9 mouse cellular contexts compared by ENCODE assay signal in the genomic region with DNA sequence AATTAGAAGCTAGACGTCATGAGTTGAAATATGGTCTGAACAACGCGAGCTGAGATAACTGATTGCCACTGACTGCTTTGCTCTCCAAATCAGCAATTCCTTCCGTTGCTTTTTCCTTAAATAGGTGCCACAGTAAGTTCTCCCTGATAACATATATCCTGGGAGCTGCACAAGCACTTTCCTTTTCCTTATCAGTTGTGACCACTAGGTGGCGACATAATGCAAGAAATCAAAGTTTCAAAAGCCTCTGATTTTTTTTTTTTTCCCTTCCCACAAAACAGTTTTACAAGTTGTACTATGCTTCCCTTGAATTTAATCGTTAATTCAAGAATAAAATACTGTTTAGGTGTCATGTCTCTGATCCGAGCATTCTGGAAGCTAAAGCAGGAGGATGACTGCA. TPM values are rescaled to one million over a fixed set of nuclear protein-coding genes. Genes with fewer than 3 reads are reported as not detected.
DNase-seq lines count a peak whose midpoint lies in the region; ATAC-seq and TF ChIP-seq lines count a peak whose summit lies in the region.
"Had no signal": no experiment of that assay in that cellular context is flagged by ENCODE, and none has a peak within 500 bp of the region (broad histone marks: within the 10 kb centered on the region; RNA-seq: fewer than 3 reads in every experiment).

No protein-coding gene starts in this region.

- 6% methylated on average over 7 of the region's 7 CpGs for WGBS in hindbrain, embryonic 11.5 days
- WGBS in hindbrain, embryonic 12.5 days = 7% methylated on average over 7 of the region's 7 CpGs

- H3K4me1 ChIP-seq in hindbrain, embryonic 11.5 days (replicated peaks; ENCODE audit: control insufficient read depth, insufficient read depth, low read length) = no peaks in the 10 kb centered on the region
- no peaks in the 10 kb centered on the region for H3K4me1 ChIP-seq in hindbrain, embryonic 12.5 days
- no peaks in the 10 kb centered on the region for H3K4me1 ChIP-seq in CH12.LX (ENCODE audit: control insufficient read depth in 1 of 2, insufficient read depth in 2 of 2)
- H3K4me1 ChIP-seq: embryonic facial prominence, embryonic 13.5 days had no signal

- H3K27me3 ChIP-seq in hindbrain, embryonic 11.5 days (ENCODE audit: control insufficient read depth, insufficient read depth, low read length) = no peaks in the 10 kb centered on the region
- no peaks in the 10 kb centered on the region for H3K27me3 ChIP-seq in hindbrain, embryonic 12.5 days
- no peaks in the 10 kb centered on the region for H3K27me3 ChIP-seq in CH12.LX (replicated peaks)
- H3K27me3 ChIP-seq: embryonic facial prominence, embryonic 13.5 days had no signal

- DNase-seq in hindbrain, embryonic 11.5 days (ENCODE audit: low spot score) = peak; percentile 83
- DNase-seq in CH12.LX (ENCODE audit: extremely low read depth) = peak; percentile 25
- DNase-seq in brain, embryonic 14.5 days (ENCODE audit: low read depth) = peak; percentile 89
- peak; percentile 41 to 48 for DNase-seq in left cerebral cortex, adult 2 months (ENCODE audit: extremely low spot score in 1 of 2, low spot score in 2 of 2)
- DNase-seq in right cerebral cortex, postnatal 10 days (ENCODE audit: low spot score in 2 of 2) = peak; percentile 63 to 71

- peak; percentile 54 for TF ChIP-seq RAD21 in CH12.LX (IDR thresholded peaks at IDR 0.05; ENCODE audit: low read depth, low read length)

- intact Hi-C loops in left cerebral cortex, adult 2 months (cut with DNase I) = loop anchor here (2.0 to 5.0 kb wide), 2 partner anchors 373 to 387 kb away; no protein-coding TSS in a partner anchor

- no peak overlapping the region for H3K27ac ChIP-seq in hindbrain, embryonic 11.5 days (ENCODE audit: low read depth, low read length)
- no peak overlapping the region for H3K27ac ChIP-seq in hindbrain, embryonic 12.5 days
- no peak overlapping the region for H3K27ac ChIP-seq in CH12.LX (ENCODE audit: insufficient read depth, low read depth)
- no peak overlapping the region for H3K27ac ChIP-seq in left cerebral cortex, adult 2 months
- H3K27ac ChIP-seq: embryonic facial prominence, embryonic 13.5 days had no signal

- TF ChIP-seq EP300 in CH12.LX (IDR thresholded peaks at IDR 0.05; ENCODE audit: low read length) = no peak

- no peaks in the 10 kb centered on the region for H3K36me3 ChIP-seq in hindbrain, embryonic 11.5 days (ENCODE audit: control insufficient read depth, insufficient read depth, low read length)
- H3K36me3 ChIP-seq in hindbrain, embryonic 12.5 days = no peaks in the 10 kb centered on the region
- no peaks in the 10 kb centered on the region for H3K36me3 ChIP-seq in CH12.LX (replicated peaks in 1 of 2; ENCODE audit: control insufficient read depth in 1 of 2, insufficient read depth in 1 of 2, low read length in 1 of 2)
- H3K36me3 ChIP-seq: embryonic facial prominence, embryonic 13.5 days had no signal

- dilution Hi-C loops in CH12.LX (cut with MboI; ENCODE audit: extremely low pct_ligation_motif_present, extremely low pct_unique_long_range_greater_than_20kb, low sequenced_read_pairs) = no loop called here

- no peaks in the 10 kb centered on the region for H3K79me2 ChIP-seq in CH12.LX (replicated peaks; ENCODE audit: control insufficient read depth, extremely low read depth, insufficient read depth, poor library complexity, severe bottlenecking)

- H3K9me3 ChIP-seq in hindbrain, embryonic 11.5 days (ENCODE audit: control insufficient read depth, low read length) = no peaks in the 10 kb centered on the region
- H3K9me3 ChIP-seq in hindbrain, embryonic 12.5 days (replicated peaks) = no peaks in the 10 kb centered on the region
- H3K9me3 ChIP-seq in CH12.LX (replicated peaks; ENCODE audit: low read length) = peaks cover 2% of the 10 kb centered on the region
- H3K9me3 ChIP-seq: embryonic facial prominence, embryonic 13.5 days had no signal

- H3K4me3 ChIP-seq in hindbrain, embryonic 11.5 days (ENCODE audit: low read depth, low read length) = no peak overlapping the region
- H3K4me3 ChIP-seq in hindbrain, embryonic 12.5 days = no peak overlapping the region
- no peak overlapping the region for H3K4me3 ChIP-seq in CH12.LX (replicated peaks in 1 of 3; ENCODE audit: low read depth in 2 of 3, low read length in 2 of 3, poor library complexity in 1 of 3)
- no peak overlapping the region for H3K4me3 ChIP-seq in left cerebral cortex, adult 2 months
- H3K4me3 ChIP-seq: embryonic facial prominence, embryonic 13.5 days had no signal

- no peak; the same call in 1 of the 2 replicates for ATAC-seq in hindbrain, embryonic 11.5 days (ENCODE audit: low FRiP score)
- no peak for ATAC-seq in hindbrain, embryonic 12.5 days (ENCODE audit: low FRiP score)
- ATAC-seq in frontal cortex, adult (ENCODE audit: low TSS enrichment) = peak; percentile 67
- no peak for ATAC-seq in erythroblast, adult 5-6 weeks (replicated peaks; ENCODE audit: low FRiP score, poor library complexity, severe bottlenecking)

- no peak overlapping the region for H3K4me2 ChIP-seq in hindbrain, embryonic 11.5 days (replicated peaks; ENCODE audit: low read depth, low read length)
- no peak overlapping the region for H3K4me2 ChIP-seq in hindbrain, embryonic 12.5 days (replicated peaks)
- H3K4me2 ChIP-seq in CH12.LX (ENCODE audit: insufficient read depth, low read depth, poor library complexity, severe bottlenecking) = no peak overlapping the region
- H3K4me2 ChIP-seq: embryonic facial prominence, embryonic 13.5 days had no signal

- TF ChIP-seq POLR2A in CH12.LX (IDR thresholded peaks at IDR 0.05; ENCODE audit: low read depth, low read length) = no peak
- no peak for TF ChIP-seq POLR2A in brain, embryonic 14.5 days (IDR thresholded peaks at IDR 0.05; ENCODE audit: borderline replicate concordance, extremely low read depth, insufficient read depth, insufficient read length, poor library complexity, severe bottlenecking)

- no peak overlapping the region for H3K9ac ChIP-seq in hindbrain, embryonic 11.5 days (ENCODE audit: low read depth, low read length)
- no peak overlapping the region for H3K9ac ChIP-seq in hindbrain, embryonic 12.5 days
- H3K9ac ChIP-seq in CH12.LX (ENCODE audit: insufficient read depth, low read depth) = no peak overlapping the region
- H3K9ac ChIP-seq: embryonic facial prominence, embryonic 13.5 days had no signal

- peak; percentile 47 to 59; a peak in 3 of 4 replicates for TF ChIP-seq CTCF in CH12.LX (conservative IDR thresholded peaks at IDR 0.05 in 1 of 2, IDR thresholded peaks at IDR 0.05 in 1 of 2; ENCODE audit: low read depth in 2 of 2, low read length in 2 of 2)
- peak; percentile 48; the same call in 1 of the 2 replicates for TF ChIP-seq CTCF in brain, embryonic 14.5 days (IDR thresholded peaks at IDR 0.05; ENCODE audit: borderline replicate concordance, extremely low read depth, insufficient read depth, insufficient read length)
- TF ChIP-seq CTCF in left cerebral cortex, adult 2 months (IDR thresholded peaks at IDR 0.05) = peak; percentile 87

- in situ Hi-C loops in CH12.LX (cut with MboI; ENCODE audit: low pct_ligation_motif_present, low pct_unique_long_range_greater_than_20kb, low sequenced_read_pairs) = no loop called here

TF ChIP-seq in CH12.LX, 34 proteins besides CTCF, POLR2A, EP300 and RAD21:
- TF ChIP-seq TBP (conservative IDR thresholded peaks at IDR 0.05; ENCODE audit: low read depth, low read length) = no peak
- no peak for TF ChIP-seq E2F4 (IDR thresholded peaks at IDR 0.05; ENCODE audit: insufficient replicate concordance, low read depth, low read length)
- TF ChIP-seq ZNF384 (IDR thresholded peaks at IDR 0.05; ENCODE audit: low read depth, low read length) = peak; percentile 75
- TF ChIP-seq MXI1 (IDR thresholded peaks at IDR 0.05; ENCODE audit: low read depth, low read length) = no peak
- no peak for TF ChIP-seq POLR2AphosphoS2 (IDR thresholded peaks at IDR 0.05; ENCODE audit: low read depth, low read length)
- no peak for TF ChIP-seq USF2 (conservative IDR thresholded peaks at IDR 0.05; ENCODE audit: low read depth, low read length)
- TF ChIP-seq MYC (IDR thresholded peaks at IDR 0.05; ENCODE audit: low read depth, low read length) = no peak
- no peak for TF ChIP-seq BHLHE40 (IDR thresholded peaks at IDR 0.05; ENCODE audit: low read depth, low read length)
- TF ChIP-seq CHD2 (IDR thresholded peaks at IDR 0.05; ENCODE audit: low read length) = no peak
- TF ChIP-seq SMC3 (IDR thresholded peaks at IDR 0.05; ENCODE audit: low read depth, low read length) = peak; percentile 18; the same call in 1 of the 2 replicates
- no peak for TF ChIP-seq UBTF (IDR thresholded peaks at IDR 0.05; ENCODE audit: low read depth, low read length)
- TF ChIP-seq ZMIZ1 (IDR thresholded peaks at IDR 0.05; ENCODE audit: low read depth, low read length) = no peak

RNA-seq across cellular contexts. Expression of a gene that starts 40.8 kb away (rescaled TPM):
- 0.32 and 0.99 TPM in 2 replicates for polyA plus RNA-seq in hindbrain, embryonic 11.5 days (2014; fragmentation: Nextera tagmentation; extraction: Ambion mirVana)
- 1.3 and 1.5 TPM in 2 replicates for polyA plus RNA-seq in hindbrain, embryonic 12.5 days (2016; fragmentation: Nextera tagmentation; extraction: Ambion mirVana)
- total RNA-seq in CH12.LX (2012; rRNA removed) (0.13 and 0.21 TPM in 2 replicates), CH12.LX (2014; rRNA removed) (not detected in 2 replicates)
- polyA plus RNA-seq in CH12.LX (2012; ENCODE audit: insufficient read length, low read depth) = not detected in 2 replicates
- polyA plus RNA-seq in brain, embryonic 14.5 days (2012; rRNA removed) = 9.1 and 10.2 TPM in 2 replicates
- total RNA-seq in left cerebral cortex, adult 2 months (2021) = 10 to 100 TPM in 1 of 2 experiments, 1 to 10 TPM in 1; 3.9 to 11.6 TPM
- total RNA-seq in erythroblast, adult 5-6 weeks (2015; ENCODE audit: low replicate concordance) = not detected in 2 replicates
- total RNA-seq in erythroblast, adult 5-6 weeks (2017; ENCODE audit: low replicate concordance) = not detected in 2 replicates

Comparison
In these comparisons a context has a peak if more than half of its experiments do, and no peak if none do; other contexts are left out.
1. DNase-seq: peak in every context shown above with its lines; median percentile 89 in brain, embryonic 14.5 days; 83 in hindbrain, embryonic 11.5 days; 67 in right cerebral cortex, postnatal 10 days; 44 in left cerebral cortex, adult 2 months; 25 in CH12.LX.